Comparison of ENCODE assay signal across 10 mouse cellular contexts in the genomic region with DNA sequence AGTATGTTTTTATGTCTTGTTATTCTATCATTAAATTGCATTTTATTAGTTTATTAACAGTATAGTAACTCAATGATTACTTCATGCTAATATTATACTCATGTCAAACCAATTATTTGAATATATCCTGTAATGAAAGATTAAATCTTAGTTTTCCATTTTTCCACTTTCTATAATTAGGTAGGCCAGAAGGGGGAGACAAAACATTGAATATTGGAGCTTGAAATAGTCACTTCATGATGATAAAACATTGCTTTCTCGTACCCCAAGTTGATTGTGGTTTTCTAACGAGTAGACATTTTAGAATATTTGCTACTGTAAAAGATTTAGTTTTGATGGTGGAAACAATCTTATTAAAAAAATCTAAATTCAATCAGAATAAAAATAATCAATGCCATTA.
DNase-seq lines count a peak whose midpoint lies in the region; ATAC-seq lines count a peak whose summit lies in the region.
"Had no signal": no experiment of that assay in that cellular context is flagged by ENCODE, and none has a peak within 500 bp of the region (broad histone marks: within the 10 kb centered on the region; RNA-seq: fewer than 3 reads in every experiment).

No protein-coding gene starts in this region.

- H3K4me1 ChIP-seq in hindbrain, embryonic 14.5 days (replicated peaks; ENCODE audit: control insufficient read depth, insufficient read depth, low read length): no peaks in the 10 kb centered on the region
- H3K4me1 ChIP-seq in hindbrain, embryonic 12.5 days: no peaks in the 10 kb centered on the region
- H3K4me1 ChIP-seq: liver, embryonic 15.5 days; midbrain, embryonic 15.5 days had no signal

- ATAC-seq in hindbrain, embryonic 14.5 days (ENCODE audit: low FRiP score): no peak
- ATAC-seq in hindbrain, embryonic 12.5 days (ENCODE audit: low FRiP score): no peak
- ATAC-seq: forebrain, embryonic 16.5 days; midbrain, embryonic 15.5 days had no signal

- H3K9me3 ChIP-seq in hindbrain, embryonic 14.5 days (ENCODE audit: control insufficient read depth, low read length): no peaks in the 10 kb centered on the region
- H3K9me3 ChIP-seq in hindbrain, embryonic 12.5 days (replicated peaks): no peaks in the 10 kb centered on the region
- H3K9me3 ChIP-seq: liver, embryonic 15.5 days; midbrain, embryonic 15.5 days had no signal

- no peaks in the 10 kb centered on the region for H3K36me3 ChIP-seq in hindbrain, embryonic 14.5 days (replicated peaks; ENCODE audit: control insufficient read depth, insufficient read depth)
- H3K36me3 ChIP-seq in hindbrain, embryonic 12.5 days: no peaks in the 10 kb centered on the region
- H3K36me3 ChIP-seq: liver, embryonic 15.5 days; midbrain, embryonic 15.5 days had no signal

- 38% methylated on average over 2 of the region's 2 CpGs for WGBS in hindbrain, embryonic 14.5 days
- WGBS in hindbrain, embryonic 12.5 days: 55% methylated on average over 2 of the region's 2 CpGs

- intact Hi-C loops in gastrocnemius, postnatal 14 days (cut with DNase I; ENCODE audit: low total_unique reads): no loop called here

- no peak overlapping the region for H3K27ac ChIP-seq in hindbrain, embryonic 14.5 days
- H3K27ac ChIP-seq in hindbrain, embryonic 12.5 days: no peak overlapping the region
- H3K27ac ChIP-seq: liver, embryonic 15.5 days; midbrain, embryonic 15.5 days had no signal

- H3K27me3 ChIP-seq in hindbrain, embryonic 14.5 days (ENCODE audit: control insufficient read depth, insufficient read depth, low read length): no peaks in the 10 kb centered on the region
- no peaks in the 10 kb centered on the region for H3K27me3 ChIP-seq in hindbrain, embryonic 12.5 days
- H3K27me3 ChIP-seq: liver, embryonic 15.5 days; midbrain, embryonic 15.5 days had no signal

- no peak overlapping the region for H3K9ac ChIP-seq in hindbrain, embryonic 14.5 days
- no peak overlapping the region for H3K9ac ChIP-seq in hindbrain, embryonic 12.5 days
- H3K9ac ChIP-seq: liver, embryonic 15.5 days; midbrain, embryonic 15.5 days had no signal

- no peak overlapping the region for H3K4me2 ChIP-seq in hindbrain, embryonic 14.5 days (replicated peaks)
- H3K4me2 ChIP-seq in hindbrain, embryonic 12.5 days (replicated peaks): no peak overlapping the region
- H3K4me2 ChIP-seq: liver, embryonic 15.5 days; midbrain, embryonic 15.5 days had no signal

- no peak overlapping the region for H3K4me3 ChIP-seq in hindbrain, embryonic 14.5 days (replicated peaks; ENCODE audit: low read length)
- no peak overlapping the region for H3K4me3 ChIP-seq in hindbrain, embryonic 12.5 days
- H3K4me3 ChIP-seq: liver, embryonic 15.5 days; midbrain, embryonic 15.5 days had no signal

- peak; percentile 49 for DNase-seq in hindbrain, embryonic 14.5 days (ENCODE audit: low spot score)
- DNase-seq in lung, postnatal 25 days (ENCODE audit: low spot score): peak; percentile 1
- DNase-seq in lung, postnatal 10 days: no peak
- DNase-seq in brain, adult 2 months (ENCODE audit: low read depth, low spot score): peak; percentile 12
- DNase-seq in retina, postnatal 1 day: peak; percentile 9
- DNase-seq in gastrocnemius, postnatal 14 days: no peak

Comparison
In these comparisons a context has a peak if more than half of its experiments do, and no peak if none do; other contexts are left out.
1. DNase-seq: peak in hindbrain, embryonic 14.5 days (single experiment), lung, postnatal 25 days (single experiment), brain, adult 2 months (single experiment) and retina, postnatal 1 day (single experiment); none in lung, postnatal 10 days (single experiment) and gastrocnemius, postnatal 14 days (single experiment).